Mouse (Mus musculus) embryonic fibroblast, embryonic 13.5 days (primary cell): ENCODE data around the gene Tspan4.

Experiments
- CTCF ChIP-seq: IDR thresholded peaks from 2 replicates; pipeline ENCODE4 v1.5.1; 2011; ENCODE audit warnings: mild to moderate bottlenecking, control low read depth, low read length, moderate library complexity, borderline replicate concordance; ENCODE audit not compliant: insufficient read depth
- POLR2A ChIP-seq: IDR thresholded peaks from 2 replicates; pipeline ENCODE4 v1.6.1; 2011; ENCODE audit warnings: low read depth, mild to moderate bottlenecking, control low read depth, low read length, moderate library complexity

DNA sequence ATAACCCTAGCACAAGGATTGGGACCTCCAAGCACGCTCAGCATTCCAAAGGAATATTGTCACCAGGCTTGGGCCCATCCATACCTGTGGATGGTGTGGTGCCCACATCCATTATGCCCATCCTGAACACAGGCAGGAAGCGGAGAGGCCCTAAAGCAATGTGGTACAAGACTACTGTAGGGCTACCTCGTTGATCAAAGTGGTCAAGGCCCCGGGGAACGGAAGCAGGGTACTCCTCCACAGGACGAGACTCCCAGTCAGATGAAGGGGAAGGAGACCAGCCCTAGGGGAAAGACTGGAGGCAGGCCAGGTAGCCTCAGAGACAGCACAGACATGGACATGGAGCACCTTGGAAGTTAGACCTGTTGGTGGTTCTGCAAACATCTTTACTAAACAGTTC lies 2.3 kb upstream of the Tspan4 start:
- no peak for TF ChIP-seq CTCF
- no peak; the same call in 1 of the 2 replicates for TF ChIP-seq POLR2A
